In genomic region chr4:68890526-68890925, GRCm38 (mm10) we compare ENCODE assay signal across 17 mouse cellular contexts.
"Had no signal": no experiment of that assay in that cellular context is flagged by ENCODE, and none has a peak within 500 bp of the region (broad histone marks: within the 10 kb centered on the region; RNA-seq: fewer than 3 reads in every experiment).

No protein-coding gene starts in this region.

- H3K27ac ChIP-seq: kidney, postnatal 0 days; limb, embryonic 10.5 days; limb, embryonic 13.5 days; liver, embryonic 12.5 days; liver, embryonic 15.5 days; macrophage; midbrain, embryonic 12.5 days; midbrain, embryonic 15.5 days; neural tube, embryonic 12.5 days; neural tube, embryonic 15.5 days had no signal

- H3K4me3 ChIP-seq: limb, embryonic 10.5 days; limb, embryonic 13.5 days; liver, embryonic 12.5 days; liver, embryonic 15.5 days; midbrain, embryonic 12.5 days; midbrain, embryonic 15.5 days; neural tube, embryonic 12.5 days; neural tube, embryonic 15.5 days had no signal

- DNase-seq: kidney, adult 2 months; kidney, postnatal 25 days; liver; lung, adult 18-20 months; thymus, adult 2 months; thymus, postnatal 14 days; thymus, postnatal 4 days had no signal
